In genomic region chr2:153432492-153432891, GRCm38 (mm10) we compare ENCODE assay signal across 8 mouse cellular contexts.
DNase-seq lines count a peak whose midpoint lies in the region; ATAC-seq and TF ChIP-seq lines count a peak whose summit lies in the region.

No protein-coding gene starts in this region.

- peaks cover 63% of the 10 kb centered on the region for H3K36me3 ChIP-seq in lung, embryonic 14.5 days (ENCODE audit: insufficient read depth)
- H3K36me3 ChIP-seq in stomach, embryonic 16.5 days (ENCODE audit: control insufficient read depth, insufficient read depth, low read length) = no peaks in the 10 kb centered on the region
- H3K36me3 ChIP-seq in midbrain, embryonic 14.5 days (ENCODE audit: control insufficient read depth, insufficient read depth, low read length) = peaks cover 83% of the 10 kb centered on the region

- peak overlapping the region; percentile 8; the same call in 1 of the 2 replicates for H3K4me2 ChIP-seq in lung, embryonic 14.5 days
- no peak overlapping the region for H3K4me2 ChIP-seq in stomach, embryonic 16.5 days (ENCODE audit: low read depth, low read length)
- H3K4me2 ChIP-seq in midbrain, embryonic 14.5 days (ENCODE audit: low read length) = no peak overlapping the region

- WGBS in lung, embryonic 14.5 days = 24% methylated on average over 7 of the region's 7 CpGs
- WGBS in stomach, embryonic 16.5 days = 30% methylated on average over 7 of the region's 7 CpGs
- 56% methylated on average over 7 of the region's 7 CpGs for WGBS in midbrain, embryonic 14.5 days

- H3K27me3 ChIP-seq in lung, embryonic 14.5 days (ENCODE audit: insufficient read depth, low read length) = no peaks in the 10 kb centered on the region
- H3K27me3 ChIP-seq in stomach, embryonic 16.5 days (ENCODE audit: control insufficient read depth, insufficient read depth, low read length) = no peaks in the 10 kb centered on the region
- no peaks in the 10 kb centered on the region for H3K27me3 ChIP-seq in midbrain, embryonic 14.5 days (ENCODE audit: control insufficient read depth, insufficient read depth, low read length)

- no peak for TF ChIP-seq CTCF in lung, embryonic 14.5 days (IDR thresholded peaks at IDR 0.05; ENCODE audit: low read depth)

- no peaks in the 10 kb centered on the region for H3K9me3 ChIP-seq in lung, embryonic 14.5 days (ENCODE audit: low read depth, low read length)
- H3K9me3 ChIP-seq in stomach, embryonic 16.5 days (replicated peaks; ENCODE audit: control insufficient read depth, low read length) = no peaks in the 10 kb centered on the region
- H3K9me3 ChIP-seq in midbrain, embryonic 14.5 days (ENCODE audit: control insufficient read depth, low read length) = no peaks in the 10 kb centered on the region

- H3K9ac ChIP-seq in lung, embryonic 14.5 days = no peak overlapping the region
- H3K9ac ChIP-seq in stomach, embryonic 16.5 days (ENCODE audit: low read length) = no peak overlapping the region
- no peak overlapping the region for H3K9ac ChIP-seq in midbrain, embryonic 14.5 days (replicated peaks; ENCODE audit: low read length)

- no peak for ATAC-seq in lung, embryonic 14.5 days (ENCODE audit: insufficient read depth)
- ATAC-seq in stomach, embryonic 16.5 days (ENCODE audit: insufficient read depth, low FRiP score) = no peak
- ATAC-seq in midbrain, embryonic 14.5 days (ENCODE audit: low FRiP score, low TSS enrichment) = no peak

- H3K4me1 ChIP-seq in lung, embryonic 14.5 days (ENCODE audit: insufficient read depth) = peaks cover 51% of the 10 kb centered on the region
- peaks cover 53% of the 10 kb centered on the region for H3K4me1 ChIP-seq in stomach, embryonic 16.5 days (ENCODE audit: control insufficient read depth, insufficient read depth, low read length)
- peaks cover 29% of the 10 kb centered on the region for H3K4me1 ChIP-seq in midbrain, embryonic 14.5 days (ENCODE audit: control insufficient read depth, insufficient read depth, low read length)

- H3K4me3 ChIP-seq in lung, embryonic 14.5 days (ENCODE audit: low read depth, low read length) = no peak overlapping the region
- no peak overlapping the region for H3K4me3 ChIP-seq in stomach, embryonic 16.5 days (replicated peaks; ENCODE audit: low read length)
- H3K4me3 ChIP-seq in midbrain, embryonic 14.5 days (replicated peaks; ENCODE audit: low read depth, low read length) = no peak overlapping the region

- H3K27ac ChIP-seq in lung, embryonic 14.5 days (ENCODE audit: low read depth) = peak overlapping the region; percentile 77
- peak overlapping the region; percentile 36; the same call in 1 of the 2 replicates for H3K27ac ChIP-seq in stomach, embryonic 16.5 days (ENCODE audit: low read length)
- H3K27ac ChIP-seq in midbrain, embryonic 14.5 days (replicated peaks; ENCODE audit: low read depth, low read length) = no peak overlapping the region

- DNase-seq in adrenal gland, postnatal 25 days = peak; percentile 40
- DNase-seq in adrenal gland, adult 18-20 months (ENCODE audit: low spot score in 2 of 2) = no peak
- peak; percentile 68 for DNase-seq in lung, embryonic 14.5 days
- no peak for DNase-seq in lung, adult 18-20 months
- DNase-seq in liver = peak; percentile 26
- DNase-seq in cerebellum, adult 9-10 months = no peak
- no peak for DNase-seq in midbrain, embryonic 14.5 days

Comparison
In these comparisons a context has a peak if more than half of its experiments do, and no peak if none do; other contexts are left out.
1. DNase-seq: peak in adrenal gland, postnatal 25 days (single experiment), lung, embryonic 14.5 days (single experiment) and liver (single experiment); none in adrenal gland, adult 18-20 months (0 of 2), lung, adult 18-20 months (0 of 2), cerebellum, adult 9-10 months (single experiment) and midbrain, embryonic 14.5 days (single experiment).